Mouse (Mus musculus) cerebellum, postnatal 10 days (tissue): Measurements from ENCODE around the gene Pglyrp2.
A peak's percentile ranks its signal among the peaks of the same experiment; 100 is the strongest.

ENCODE experiments used
- DNase-seq, 2 experiments: peaks; one replicate each; pipeline ENCODE4 v3.0.0; 2021; ENCODE audit warnings: mixed read lengths in 2 of 2

The Pglyrp2 gene

DNA sequence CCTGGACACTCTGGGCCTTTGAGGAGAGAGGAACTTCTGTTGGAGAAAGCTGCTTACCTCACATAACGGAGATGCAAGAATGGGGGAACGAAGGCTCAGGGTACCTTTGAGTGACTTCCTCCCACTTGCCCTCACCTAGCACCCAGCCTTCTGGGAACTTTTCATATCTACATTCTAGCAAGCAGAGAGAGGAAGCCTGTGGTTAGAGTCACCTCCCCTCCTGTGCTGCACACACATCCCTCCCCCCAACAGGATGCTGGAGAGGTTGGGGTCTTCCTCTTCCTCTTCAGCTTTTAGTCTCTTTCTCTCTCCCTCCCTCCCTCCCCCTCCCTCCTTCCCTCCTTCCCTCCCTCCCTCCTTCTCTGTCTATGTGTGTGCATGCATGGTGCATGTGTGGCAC, at the start of gene Pglyrp2:
TSS of gene Pglyrp2 (minus strand) at position 134 of the 400 bp plus-strand sequence.
- DNase-seq = no peak

DNA sequence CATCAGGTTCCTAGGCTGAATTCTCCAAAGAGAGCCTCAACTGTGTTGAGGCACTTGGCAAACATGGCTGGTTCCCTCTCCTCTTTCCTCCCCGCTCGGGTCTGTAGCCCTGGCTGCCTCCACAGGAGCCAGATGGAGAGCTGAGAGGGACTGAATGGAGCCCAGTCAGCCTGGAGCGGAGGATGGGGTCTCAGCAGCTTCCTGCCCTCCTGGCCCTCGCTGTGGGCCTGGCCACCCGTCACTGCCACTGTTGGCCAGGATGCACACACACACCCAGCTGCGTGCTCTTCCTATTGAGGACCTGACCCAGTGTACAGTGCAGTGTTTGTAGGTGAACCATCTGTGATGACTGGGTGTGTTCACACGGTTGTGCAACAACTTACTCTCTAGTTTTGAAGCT, 48.2 kb upstream of the Pglyrp2 start:
- peak; percentile 27 to 44 for DNase-seq

DNA sequence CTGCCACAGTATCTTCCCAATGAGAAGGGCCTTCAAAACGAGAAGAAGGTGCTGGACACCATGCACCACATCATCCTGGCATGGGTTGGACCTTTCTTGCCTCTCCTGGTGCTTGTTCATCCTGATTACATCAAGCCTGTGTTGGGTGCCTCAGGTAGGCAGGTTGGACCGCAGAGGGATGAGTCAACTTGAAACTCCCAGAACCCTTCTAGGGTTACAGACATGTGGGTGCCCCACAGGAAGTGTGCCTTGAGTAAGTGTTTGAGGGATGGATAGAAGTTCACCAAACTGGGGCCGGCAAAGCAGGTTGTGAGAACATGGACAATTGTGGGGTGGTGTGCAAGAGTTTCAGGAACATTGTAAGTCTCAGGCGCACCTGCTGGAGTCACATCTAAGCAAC, 46.8 kb upstream of the Pglyrp2 start:
- no peak for DNase-seq

DNA sequence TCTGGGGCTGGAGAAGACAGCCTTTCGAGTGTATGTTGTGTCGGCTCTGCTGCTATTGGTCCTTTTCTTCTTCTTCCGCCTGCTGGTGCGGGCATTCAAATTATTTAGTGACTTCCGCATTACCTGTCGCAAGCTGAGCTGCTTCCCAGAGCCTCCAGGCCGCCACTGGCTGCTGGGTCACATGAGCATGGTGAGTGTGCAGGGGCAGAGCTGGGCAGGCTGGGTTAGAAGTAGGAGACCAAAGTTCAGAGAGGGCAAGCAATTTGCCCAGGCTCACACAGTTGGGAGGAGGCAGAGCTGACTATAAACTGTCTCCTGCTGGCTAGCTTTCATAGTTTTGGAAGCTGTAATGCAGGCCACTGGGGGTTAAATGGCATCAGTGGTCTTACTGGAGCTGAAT, 44.5 kb upstream of the Pglyrp2 start:
- no peak for DNase-seq

DNA sequence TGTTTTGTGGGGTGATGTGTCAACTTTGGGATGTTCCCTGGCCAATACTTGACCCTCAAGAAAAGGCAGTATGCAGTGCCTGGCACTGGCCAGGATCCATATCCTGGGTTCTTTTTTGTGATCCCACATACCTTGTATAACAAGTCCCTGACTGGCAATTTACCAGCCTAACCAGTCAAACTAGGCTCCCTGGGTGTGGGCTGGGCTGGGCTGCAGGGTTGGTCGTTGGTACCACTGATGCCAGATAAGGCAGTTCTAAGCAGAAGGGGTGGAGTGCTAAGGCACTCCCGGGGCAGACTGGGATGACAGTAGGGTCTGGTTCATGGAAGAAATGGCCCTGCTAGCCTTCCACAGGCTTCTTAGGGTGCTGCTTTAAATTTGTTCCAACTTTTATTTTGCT, 31.0 kb upstream of the Pglyrp2 start:
- no peak for DNase-seq

DNA sequence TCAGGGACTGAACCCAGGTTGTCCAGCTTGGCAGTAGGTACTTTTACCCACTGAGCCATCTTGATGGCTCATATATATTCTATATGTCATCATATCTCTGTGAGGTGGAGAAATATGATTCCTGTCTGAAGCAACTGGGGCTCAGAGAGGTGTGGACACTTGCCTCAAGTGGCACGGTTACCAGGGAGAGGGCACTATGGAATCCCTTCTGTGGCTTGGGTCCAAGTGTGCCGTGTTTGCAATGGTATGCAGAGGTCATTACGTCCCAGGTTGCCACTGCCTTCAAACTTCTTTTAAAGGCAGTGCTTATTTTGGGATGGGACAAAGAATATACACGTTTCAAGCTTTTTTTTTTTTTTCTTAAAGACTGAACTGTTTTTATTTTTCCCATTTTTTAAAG, 30.2 kb upstream of the Pglyrp2 start:
- no peak for DNase-seq

DNA sequence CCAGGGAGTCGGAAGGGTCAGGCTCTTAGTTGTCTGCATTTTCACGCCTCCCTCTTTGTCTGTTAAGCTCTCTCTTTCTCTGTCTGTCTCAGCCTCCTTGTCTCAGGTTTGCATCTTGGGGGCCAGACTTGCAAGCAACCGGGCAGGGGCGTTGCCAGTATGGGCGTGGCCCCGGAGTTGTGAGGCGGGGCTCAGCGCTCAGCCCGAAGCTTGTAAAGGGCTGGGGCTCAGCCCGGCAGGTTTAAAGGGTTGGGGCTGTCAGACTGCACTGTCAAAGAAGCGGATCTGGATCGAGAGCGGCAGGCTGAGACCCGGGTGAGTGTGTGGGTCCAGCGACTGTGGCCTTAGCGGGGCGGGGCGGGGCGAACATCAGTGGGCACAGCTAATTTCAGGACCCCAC, 28.5 kb upstream of the Pglyrp2 start, which contains the start of gene Cyp4f39:
TSS of gene Cyp4f39 (plus strand) at position 242 of the 400 bp plus-strand sequence.
- peak; percentile 23 to 33 for DNase-seq

DNA sequence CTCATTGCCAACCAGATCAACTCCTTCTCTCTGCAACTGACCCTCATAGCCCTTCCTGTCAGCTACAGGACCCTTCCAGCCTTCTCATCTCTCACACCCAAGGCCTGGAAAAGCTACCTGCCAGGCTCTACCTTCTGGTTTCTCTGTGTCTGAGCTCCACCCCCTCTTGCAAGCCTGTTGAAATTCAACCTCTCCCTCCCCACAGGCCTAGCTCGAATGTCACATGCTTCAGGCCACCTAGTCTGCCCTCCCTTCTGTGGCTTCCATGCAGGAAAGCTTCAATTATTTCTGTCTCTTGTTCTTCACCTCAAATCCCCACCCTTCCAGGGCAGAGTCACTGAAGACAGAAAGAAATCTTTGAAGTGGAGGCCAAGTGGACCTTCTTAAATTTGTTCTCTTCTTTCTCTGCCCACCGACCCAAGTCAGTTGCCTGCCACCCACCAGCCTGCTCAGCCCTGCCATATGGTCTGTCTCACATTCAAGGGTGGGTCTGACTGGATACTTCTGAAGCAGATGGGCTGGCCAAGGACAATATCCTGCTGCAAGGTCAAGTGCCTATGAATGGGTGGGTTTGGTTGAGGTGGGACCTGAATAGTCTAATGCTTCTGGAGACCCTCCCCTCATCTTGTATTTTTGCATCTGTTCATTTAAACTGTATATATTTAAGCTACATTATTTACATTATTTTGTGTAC, 27.0 kb upstream of the Pglyrp2 start:
- no peak for DNase-seq

DNA sequence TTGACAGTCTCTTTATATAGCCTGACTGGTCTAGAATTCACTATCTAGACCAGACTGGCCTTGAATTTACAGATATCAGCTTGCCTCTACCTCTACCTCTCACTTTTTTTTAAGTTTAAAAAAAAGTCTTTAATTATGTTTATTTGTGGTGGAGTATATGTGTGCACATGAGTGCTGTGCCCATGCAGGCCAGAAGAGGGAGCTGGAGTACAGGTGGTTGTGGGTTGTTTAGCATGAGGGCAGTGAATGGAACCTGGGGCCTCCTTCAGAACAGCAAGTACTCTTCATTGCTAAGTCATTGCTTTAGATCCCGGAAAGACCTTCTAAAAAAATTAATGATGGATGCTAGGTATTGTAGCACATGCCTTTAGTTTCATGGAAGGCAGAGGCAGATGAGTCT, 25.1 kb upstream of the Pglyrp2 start:
- DNase-seq = no peak

DNA sequence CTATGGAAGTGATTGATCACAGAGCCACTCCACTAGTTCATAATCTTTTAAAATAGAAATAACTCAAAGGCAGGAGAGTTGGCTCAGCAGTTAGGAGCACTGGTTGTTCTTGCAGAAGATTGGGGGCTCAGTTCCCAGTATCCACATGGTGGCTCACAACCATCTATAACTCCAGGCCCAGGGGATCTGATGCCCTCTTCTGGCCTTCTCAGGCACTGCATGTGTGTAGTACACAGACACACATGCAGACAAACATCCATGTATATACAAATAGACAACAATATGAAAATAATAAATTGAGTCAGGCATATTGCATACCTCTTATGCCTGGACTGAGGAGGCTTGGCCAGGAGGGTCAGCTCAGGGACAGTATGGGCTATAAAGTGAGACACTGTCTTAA, 23.2 kb upstream of the Pglyrp2 start:
- DNase-seq = no peak

DNA sequence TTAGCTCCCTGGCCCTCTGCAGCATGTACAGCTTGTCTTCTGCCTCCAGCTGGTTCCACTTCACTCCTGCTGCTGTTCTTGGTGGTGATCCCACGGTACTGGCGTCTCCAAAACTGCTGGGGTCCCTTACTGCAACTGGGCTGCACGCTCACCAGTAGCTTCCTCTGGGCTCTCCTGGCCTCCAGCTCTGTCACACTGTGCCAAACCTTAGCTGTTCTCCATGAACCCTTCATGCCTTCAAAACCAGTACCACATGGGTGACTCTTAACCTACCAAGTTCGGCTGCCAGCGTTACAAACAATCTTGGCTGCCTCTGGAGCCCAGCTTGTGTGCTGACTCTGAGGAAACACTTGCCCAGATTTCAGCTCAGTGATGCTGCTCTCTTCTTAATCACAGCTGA, 21.0 kb upstream of the Pglyrp2 start:
- DNase-seq = peak; percentile 20

DNA sequence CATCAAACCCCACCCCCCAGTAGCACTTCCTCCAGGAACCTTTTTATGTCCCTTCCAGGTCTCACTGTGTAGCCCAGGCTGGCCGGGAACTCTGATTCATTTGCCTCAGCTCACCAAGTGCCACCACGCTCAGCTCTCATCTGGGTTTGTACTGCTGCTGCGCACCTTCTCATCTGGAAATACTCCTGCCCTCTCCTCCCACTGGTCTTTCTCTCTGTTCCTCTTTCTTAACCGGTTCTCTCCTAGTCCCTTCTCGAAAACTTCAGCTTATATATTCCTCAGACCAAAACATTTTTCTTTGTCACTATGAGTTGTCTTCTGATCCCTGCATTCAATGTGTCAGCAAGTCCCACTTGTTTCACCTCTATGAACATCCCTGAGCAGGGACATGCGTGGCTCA, 19.3 kb upstream of the Pglyrp2 start:
- no peak for DNase-seq

DNA sequence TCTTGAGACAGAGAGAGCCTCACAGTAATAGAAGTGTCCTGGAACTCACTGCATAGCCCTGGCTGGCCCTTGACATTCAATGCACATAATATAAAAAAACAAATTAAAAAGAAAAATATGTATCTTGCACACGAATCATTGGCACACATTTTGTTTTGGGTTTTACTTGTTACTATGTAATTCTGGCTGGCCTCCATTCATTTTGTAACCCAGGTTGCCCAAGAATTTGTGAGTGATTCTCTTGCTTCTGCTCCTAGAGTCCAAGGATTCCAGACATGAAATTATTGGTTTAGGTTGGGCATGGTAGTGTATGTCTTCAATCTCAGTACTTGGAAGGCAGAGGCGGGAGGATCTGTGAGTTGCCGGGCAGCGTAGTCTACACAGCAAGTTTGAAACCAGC, 13.1 kb upstream of the Pglyrp2 start:
- no peak for DNase-seq

DNA sequence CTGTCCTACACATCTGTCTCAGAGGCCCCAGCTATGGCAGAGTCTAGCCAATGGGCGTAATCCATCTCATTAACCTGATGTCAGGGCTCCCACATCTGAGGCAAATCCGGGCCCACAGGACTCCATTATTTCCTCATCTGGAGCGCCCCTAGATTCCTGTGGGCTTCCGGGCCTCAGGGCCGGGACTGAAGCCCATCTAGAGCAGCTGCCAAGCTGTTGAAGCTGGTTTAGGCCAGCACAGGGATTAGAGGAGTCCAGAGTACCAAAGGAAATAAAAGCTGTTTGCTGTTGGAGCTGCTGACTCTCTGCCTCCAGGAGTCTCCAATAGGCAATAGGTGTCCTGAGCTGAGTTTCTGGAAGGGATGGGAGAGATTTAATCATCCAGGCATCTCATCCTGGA, 11.2 kb upstream of the Pglyrp2 start:
- no peak for DNase-seq

DNA sequence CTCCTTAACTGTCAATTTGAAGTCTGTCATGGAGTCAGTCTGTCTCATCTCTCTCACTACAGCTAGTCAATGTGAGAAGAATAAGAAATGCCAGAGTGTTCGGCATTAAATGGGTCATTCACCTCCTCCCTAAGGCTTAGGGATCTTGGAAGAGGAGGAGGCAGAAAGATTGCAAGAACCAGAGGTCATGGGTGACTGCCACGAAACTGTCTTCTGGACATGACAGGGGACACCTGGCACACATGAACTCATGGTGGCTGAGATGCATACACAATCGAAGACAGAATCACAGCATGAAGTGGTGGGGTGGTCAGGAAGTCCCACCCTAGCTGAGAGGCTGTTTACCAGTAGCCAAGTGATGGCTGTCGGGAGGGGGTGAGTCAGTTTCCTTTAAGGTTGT, 10.4 kb upstream of the Pglyrp2 start:
- no peak for DNase-seq

DNA sequence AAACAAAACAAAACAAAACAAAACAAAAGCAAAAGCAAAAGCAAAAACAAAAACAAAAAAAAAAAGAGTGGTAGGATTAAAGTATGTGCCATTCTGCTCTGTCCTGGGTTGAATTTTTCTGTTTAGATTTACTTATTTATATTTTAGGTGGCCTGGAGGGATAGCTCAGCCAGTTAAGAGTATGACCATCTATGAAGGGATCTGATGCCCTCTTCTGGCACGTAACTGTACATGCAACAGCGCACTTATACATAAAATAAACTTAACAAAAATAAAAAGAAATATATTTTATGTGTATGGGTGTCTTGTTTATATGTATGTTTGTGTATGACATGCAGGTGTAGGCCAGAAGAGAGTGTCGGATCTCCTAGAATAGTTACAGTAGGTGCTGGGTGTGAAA, 8.0 kb upstream of the Pglyrp2 start:
- peak in 1 of 2 experiments; percentile 23 for DNase-seq

DNA sequence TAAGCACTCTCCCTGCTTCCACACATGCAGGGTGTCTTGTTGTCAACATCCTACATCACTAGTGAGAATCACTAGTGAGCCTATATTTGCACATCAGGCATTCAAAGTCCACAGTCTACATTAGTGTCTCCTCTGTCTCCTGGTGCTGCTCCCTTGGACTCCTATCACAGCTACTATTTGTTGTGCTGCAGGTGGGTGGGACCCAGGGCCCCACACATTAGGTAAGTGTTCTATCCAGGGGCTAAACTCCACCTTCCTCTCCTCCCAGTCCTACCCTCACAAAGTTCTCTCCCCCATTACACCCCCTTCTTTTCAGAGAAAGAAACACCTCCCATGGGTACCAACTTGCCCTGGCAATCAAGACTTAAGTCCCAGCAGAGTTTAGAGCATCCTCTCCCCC, 2.6 kb upstream of the Pglyrp2 start:
- DNase-seq = no peak

DNA sequence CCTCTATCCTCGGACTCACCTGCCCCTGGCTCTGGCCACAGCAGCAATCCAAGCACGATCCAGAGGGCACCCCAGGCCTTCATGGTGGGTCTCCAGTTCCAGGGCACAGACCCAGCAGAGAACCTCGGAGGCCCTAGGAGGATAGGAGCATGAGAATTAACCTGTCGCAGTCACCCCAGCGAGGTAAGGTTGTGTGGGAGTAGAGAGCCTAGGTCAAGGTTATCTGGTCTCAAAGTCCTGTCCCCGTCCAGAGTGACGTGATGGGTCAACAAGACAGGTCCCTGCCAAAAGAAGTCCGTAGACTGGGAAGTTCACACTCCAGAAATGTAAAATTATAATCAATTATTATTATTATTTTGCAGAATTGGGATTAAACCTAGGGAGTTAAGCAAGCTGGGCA, 3.2 kb downstream of the Pglyrp2 start:
- no peak for DNase-seq

DNA sequence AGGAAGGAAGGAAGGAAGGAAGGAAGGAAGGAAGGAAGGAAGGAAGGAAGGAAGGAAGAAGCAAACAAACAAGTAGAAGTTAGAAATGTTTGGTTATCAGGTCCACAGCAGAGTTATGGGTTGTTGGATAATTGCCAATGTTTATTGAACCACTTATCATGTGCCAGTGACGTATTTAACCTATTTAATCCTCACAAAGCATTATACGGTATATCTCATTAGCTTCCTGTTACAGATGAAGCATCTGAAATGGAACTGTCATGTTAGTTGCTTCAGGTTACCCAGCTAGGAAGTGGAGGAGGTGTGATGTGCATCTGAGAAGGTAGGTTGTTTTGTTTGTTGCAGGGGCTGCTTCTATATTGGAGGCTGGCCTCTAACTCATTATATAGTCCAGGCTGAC, 4.0 kb downstream of the Pglyrp2 start:
- DNase-seq = no peak

DNA sequence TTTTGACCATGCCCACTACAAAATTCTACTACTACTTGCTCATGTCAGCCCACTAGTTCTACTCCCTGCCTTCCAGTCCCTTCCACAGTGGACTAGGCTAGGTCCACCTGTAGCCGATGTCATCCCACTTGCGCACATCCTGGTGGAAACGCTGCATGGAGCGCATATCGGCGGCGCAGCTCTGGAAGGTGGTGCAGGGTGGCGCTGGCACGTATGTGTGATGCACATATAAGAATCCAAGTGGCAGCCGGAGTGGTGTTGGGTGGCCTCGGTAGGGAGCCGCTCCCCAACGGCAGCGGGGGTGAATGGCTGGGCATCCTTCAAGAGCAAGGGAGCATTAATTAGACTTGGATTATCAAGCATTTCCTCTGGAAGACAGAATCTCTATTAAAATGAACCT, 7.2 kb downstream of the Pglyrp2 start:
- no peak for DNase-seq

DNA sequence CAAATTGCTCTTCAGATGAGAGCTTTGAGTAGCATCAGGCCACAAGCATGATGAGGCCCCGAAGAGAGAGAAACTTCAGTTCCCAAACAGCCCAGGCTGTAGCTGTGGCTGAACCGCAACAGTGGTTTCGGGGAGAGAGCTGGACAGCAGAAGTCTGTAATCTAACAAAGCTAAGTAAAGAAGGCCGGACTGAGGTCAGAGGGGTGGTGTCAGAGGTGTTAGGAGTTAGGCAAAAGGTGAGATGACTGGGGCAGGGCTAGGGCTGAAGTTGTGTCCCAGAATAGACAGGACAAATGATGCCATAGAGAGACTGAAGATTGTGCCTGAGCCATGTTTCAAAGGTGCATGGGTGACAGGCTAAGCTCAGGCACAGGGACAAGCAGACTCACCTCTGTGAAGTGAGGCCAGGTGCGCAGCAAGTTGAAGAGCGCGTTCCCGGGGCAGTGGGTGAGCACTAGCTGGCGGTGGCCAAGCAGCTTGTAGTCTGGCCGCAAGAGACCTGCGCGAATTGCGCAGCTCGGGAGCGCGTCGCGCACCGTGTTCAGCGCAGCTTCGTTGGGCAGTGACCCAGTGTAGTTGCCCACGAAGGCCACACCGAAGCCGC, 8.4 kb downstream of the Pglyrp2 start:
- DNase-seq = no peak

DNA sequence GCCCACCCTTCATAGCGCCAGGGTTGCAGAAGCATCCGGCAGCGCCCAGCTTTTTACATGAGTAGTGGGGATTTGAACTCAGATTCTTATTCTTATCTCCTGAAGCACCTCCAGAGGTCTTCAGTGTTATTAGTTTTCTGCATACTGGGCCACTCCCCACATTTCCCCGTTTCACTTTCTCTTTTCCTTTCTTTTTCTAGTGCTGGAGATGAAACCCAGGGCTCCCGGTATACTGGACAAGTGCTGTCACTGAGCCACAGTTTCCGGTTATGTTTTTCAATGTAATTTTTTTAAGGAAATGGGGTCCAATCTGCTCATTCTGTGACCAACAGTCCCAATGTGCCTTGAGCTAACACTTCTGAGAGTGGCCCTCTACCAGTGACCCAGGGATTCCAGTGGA, 12.1 kb downstream of the Pglyrp2 start:
- DNase-seq = no peak

DNA sequence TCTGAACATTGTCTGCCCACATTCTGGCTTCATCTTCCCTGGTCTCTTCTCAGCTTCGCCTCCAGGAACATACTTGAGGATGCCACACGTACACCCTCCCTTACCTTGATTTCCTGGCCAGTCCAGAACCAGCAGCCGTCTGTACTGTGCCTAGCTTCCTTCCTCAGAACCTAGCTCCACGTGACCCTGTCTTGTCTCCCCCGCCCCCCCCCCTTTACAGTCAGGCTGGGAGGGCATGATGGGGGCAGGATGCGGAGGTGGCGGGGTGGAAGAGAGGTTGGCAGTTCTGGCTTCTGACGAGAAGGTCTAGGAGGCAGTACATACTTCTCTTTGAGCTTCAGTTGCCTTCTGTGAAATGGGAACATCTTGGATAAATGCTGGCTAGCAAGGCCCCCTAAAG, 20.6 kb downstream of the Pglyrp2 start, which contains the start of gene Rasal3:
TSS of gene Rasal3 (minus strand) at position 167 of the 400 bp plus-strand sequence.
- DNase-seq = no peak

DNA sequence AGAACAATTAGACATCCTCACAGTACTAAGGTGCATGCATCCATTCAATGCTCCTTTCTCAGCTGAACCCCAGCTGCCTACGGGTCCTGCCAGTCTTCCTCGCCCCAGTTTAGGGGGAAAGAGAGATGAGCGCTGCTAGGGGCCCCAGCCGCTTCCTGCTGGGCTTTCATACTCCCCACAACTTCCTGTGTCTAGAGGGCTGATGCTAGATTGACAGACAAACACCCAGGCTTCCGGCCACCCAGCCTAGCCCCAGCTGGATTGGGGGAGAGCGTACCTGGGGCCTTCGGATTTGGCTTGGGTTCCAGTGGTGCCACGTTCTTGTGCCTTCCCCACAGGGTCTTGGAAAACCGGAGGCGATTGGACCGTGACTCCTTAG, 21.2 kb downstream of the Pglyrp2 start:
- DNase-seq = no peak
